Mouse (Mus musculus): ENCODE results near the gene Mfrp.

GRCm38 (mm10) chr9:44066785-44067225, 34.7 kb upstream of the Mfrp start, which contains the start of gene Usp2:
- TF ChIP-seq CTCF (IDR thresholded peaks at IDR 0.05; ENCODE audit: extremely low read depth, insufficient read depth, insufficient read length, insufficient replicate concordance) = peak; percentile 65
- no peak for TF ChIP-seq POLR2A (IDR thresholded peaks at IDR 0.05; ENCODE audit: low read depth, low read length)
